Mouse (Mus musculus): Measurements from ENCODE around the gene Nfx1.

- TF ChIP-seq CTCF (IDR thresholded peaks at IDR 0.05; ENCODE audit: low read depth) (no peak), EP300 (IDR thresholded peaks at IDR 0.05; ENCODE audit: low read depth) (no peak)
Measured at GRCm38 (mm10) chr4:40979430-40979829, 8.7 kb downstream of the Nfx1 start.
